Mouse (Mus musculus) megakaryocyte, embryonic 14.5 days (primary cell): ENCODE measurements around the gene Uevld.

ENCODE experiments used
- FLI1 ChIP-seq: IDR thresholded peaks from 2 replicates; pipeline ENCODE4 v1.6.1; 2012; ENCODE audit warnings: low read length, inconsistent platforms, mixed read lengths
- GATA1 ChIP-seq: IDR thresholded peaks from 3 replicates; pipeline ENCODE4 v1.6.1; 2012; ENCODE audit warnings: mixed read lengths, low read length, inconsistent platforms, borderline replicate concordance

DNA sequence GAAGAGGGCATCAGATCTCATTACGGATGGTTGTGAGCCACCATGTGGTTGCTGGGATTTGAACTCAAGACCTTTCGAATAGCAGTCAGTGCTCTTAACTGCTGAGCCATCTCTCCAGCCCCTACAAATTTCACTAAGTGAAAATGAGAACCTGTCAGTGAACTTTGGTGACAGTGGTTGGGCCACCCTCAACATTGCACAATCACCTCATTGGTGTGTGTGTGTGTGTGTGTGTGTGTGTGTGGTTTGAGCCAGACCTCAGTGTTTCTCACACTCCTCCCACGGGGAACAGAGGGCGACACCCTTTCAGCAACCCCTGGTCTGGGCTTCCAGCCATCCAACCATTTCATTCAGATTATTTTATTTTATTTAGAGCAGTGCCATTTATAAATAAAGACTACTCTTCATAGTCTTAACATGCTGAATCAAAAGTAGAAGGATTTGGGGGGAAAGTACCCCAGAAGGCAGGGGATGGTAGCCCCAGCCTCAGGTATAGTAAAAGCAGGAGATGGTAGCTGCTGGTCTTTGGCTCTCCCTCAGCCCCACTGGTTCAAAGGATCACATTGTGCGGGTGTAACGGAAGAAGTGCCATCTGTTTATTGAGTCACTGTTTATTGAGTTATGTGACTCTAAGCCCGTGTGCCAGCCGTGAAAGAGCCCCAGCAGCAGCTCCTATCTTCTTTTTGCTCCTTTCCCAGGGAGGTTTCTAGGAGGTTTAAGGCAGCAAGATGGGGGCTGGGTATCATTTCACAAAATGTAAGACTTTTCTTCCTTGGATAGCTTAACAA, 27.6 kb upstream of the Uevld start:
- TF ChIP-seq GATA1 (no peak), FLI1 (no peak)
